Mouse (Mus musculus) embryonic facial prominence, embryonic 12.5 days (tissue): ENCODE measurements around the gene Rrp1. TPM values are rescaled to one million over a fixed set of nuclear protein-coding genes. Genes with fewer than 3 reads are reported as not detected.
A peak's percentile ranks its signal among the peaks of the same experiment; 100 is the strongest.

ENCODE experiments used
- ATAC-seq: fragments of 200-750 bp; cut with Nextera tagmentation; 2 replicates; pipeline ENCODE4 v1.8.0; 2017; ENCODE audit not compliant: insufficient number of reproducible peaks, insufficient read depth, low FRiP score, low TSS enrichment
- H3K27ac ChIP-seq: fragments of 300-500 bp; sonication (generic); 2 replicates; pipeline ENCODE4 v1.5.1; 2016; ENCODE audit warnings: mild to moderate bottlenecking
- H3K27me3 ChIP-seq: fragments of 300-500 bp; sonication (generic); 2 replicates; pipeline ENCODE4 v1.6.1; 2016; ENCODE audit warnings: mild to moderate bottlenecking, moderate library complexity
- H3K36me3 ChIP-seq: fragments of 300-500 bp; sonication (generic); 2 replicates; pipeline ENCODE4 v1.6.1; 2016; ENCODE audit warnings: mild to moderate bottlenecking
- H3K4me1 ChIP-seq: fragments of 300-500 bp; sonication (generic); 2 replicates; pipeline ENCODE4 v1.6.1; 2016
- H3K4me2 ChIP-seq: fragments of 300-500 bp; sonication (generic); replicated peaks from 2 replicates; pipeline ENCODE4 v1.6.1; 2016; ENCODE audit warnings: mild to moderate bottlenecking, moderate library complexity
- H3K4me3 ChIP-seq: fragments of 300-500 bp; sonication (generic); 2 replicates; pipeline ENCODE4 v1.5.1; 2016; ENCODE audit warnings: mild to moderate bottlenecking
- H3K9ac ChIP-seq: fragments of 300-500 bp; sonication (generic); 2 replicates; pipeline ENCODE4 v1.6.1; 2016; ENCODE audit warnings: mild to moderate bottlenecking, moderate library complexity
- H3K9me3 ChIP-seq: fragments of 300-500 bp; sonication (generic); 2 replicates; pipeline ENCODE4 v1.6.1; 2016; ENCODE audit warnings: mild to moderate bottlenecking, moderate library complexity
- WGBS: fragments of 180-500 bp; shearing (Covaris S2); methylation state at CpG from one replicate; pipeline ENCODE4 v1.1.7; 2016; 5-methylcytosine and 5-hydroxymethylcytosine counted together
- microRNA-seq: library from miRNA; unstranded; fragments of <30 nt; microRNA quantifications from one replicate; pipeline ENCODE4, GENCODE M21; 2017
- polyA plus RNA-seq: library from polyadenylated mRNA; unstranded; fragments of >200 nt; fragmentation: Nextera tagmentation; extraction: Ambion mirVana; gene quantifications from 2 replicates; pipeline ENCODE4 v1.2.1, GENCODE M21; 2016

Rrp1 gene
- polyA plus RNA-seq, 1 experiment from 2014 or later: 323 TPM

- Histone ChIP-seq H3K27ac (no peak overlapping the region), H3K27me3 (no peaks in the 10 kb centered on the region), H3K4me3 (no peak overlapping the region), H3K36me3 (no peaks in the 10 kb centered on the region), H3K4me2 (no peak overlapping the region), H3K9me3 (no peaks in the 10 kb centered on the region), H3K4me1 (peaks cover 21% of the 10 kb centered on the region), H3K9ac (no peak overlapping the region)
- WGBS: 47% methylated on average over 4 of the region's 4 CpGs
- no peak for ATAC-seq
Observed at GRCm38 (mm10) chr10:78353196-78353595, 59.6 kb downstream of the Rrp1 start.

- WGBS: 13% methylated on average over 8 of the region's 8 CpGs
- no peak overlapping the region for H3K27ac ChIP-seq
- H3K4me3 ChIP-seq: peak overlapping the region; percentile 93
- no peaks in the 10 kb centered on the region for H3K27me3 ChIP-seq
- 0 out of 2 replicates have a peak, but pooled peaks have one; percentile 18 for ATAC-seq
- H3K9me3 ChIP-seq: no peaks in the 10 kb centered on the region
- H3K36me3 ChIP-seq: no peaks in the 10 kb centered on the region
- peaks cover 21% of the 10 kb centered on the region for H3K4me1 ChIP-seq
- H3K4me2 ChIP-seq: peak overlapping the region; percentile 82
- peak overlapping the region; percentile 96 for H3K9ac ChIP-seq
Observed at GRCm38 (mm10) chr10:78352666-78353030, 60.2 kb downstream of the Rrp1 start.

GRCm38 (mm10) chr10:78351887-78352665, 60.8 kb downstream of the Rrp1 start, which contains the start of gene Agpat3:
Gene Agpat3 (minus strand): TSS chr10:78352489.
- Histone ChIP-seq H3K9ac (peak within 1 kb of the TSS; percentile 96), H3K9me3 (no peaks in the 10 kb centered on the region), H3K27ac (0 out of 2 replicates have a peak within 1 kb of the TSS, but pooled peaks have one; percentile 57), H3K27me3 (no peaks in the 10 kb centered on the region), H3K4me2 (peak within 1 kb of the TSS; percentile 82), H3K4me3 (peak within 1 kb of the TSS; percentile 93), H3K4me1 (peaks cover 21% of the 10 kb centered on the region), H3K36me3 (no peaks in the 10 kb centered on the region)
- whole genome bisulfite sequencing: under 1% methylated on average over 59 of the region's 113 CpGs
- ATAC-seq: peak; percentile 66

- Histone ChIP-seq H3K4me2 (peak overlapping the region; percentile 82), H3K27me3 (no peaks in the 10 kb centered on the region), H3K27ac (no peak overlapping the region), H3K4me1 (peaks cover 21% of the 10 kb centered on the region), H3K36me3 (no peaks in the 10 kb centered on the region), H3K4me3 (peak overlapping the region; percentile 93), H3K9ac (peak overlapping the region; percentile 96), H3K9me3 (no peaks in the 10 kb centered on the region)
- 2% methylated on average over 13 of the region's 13 CpGs for whole genome bisulfite sequencing
- ATAC-seq: no peak
Observed at GRCm38 (mm10) chr10:78351564-78351886, 61.3 kb downstream of the Rrp1 start.

- Histone ChIP-seq H3K9me3 (no peaks in the 10 kb centered on the region), H3K4me3 (peak overlapping the region; percentile 93), H3K4me1 (peaks cover 15% of the 10 kb centered on the region), H3K9ac (peak overlapping the region; percentile 96; the same call in 1 of the 2 replicates), H3K36me3 (no peaks in the 10 kb centered on the region), H3K4me2 (peak overlapping the region; percentile 82), H3K27ac (no peak overlapping the region), H3K27me3 (no peaks in the 10 kb centered on the region)
- 36% methylated on average over 6 of the region's 6 CpGs for WGBS
- no peak for ATAC-seq
Observed at GRCm38 (mm10) chr10:78350796-78351556, 61.9 kb downstream of the Rrp1 start.

Small RNA genes within 50 kb of the gene (microRNA-seq; reads per million reads assigned to microRNA genes)
- not detected for gene Mir6410
- gene Mir6907: 1.8 reads per million, percentile 3 among the genes with 10 or more reads in this experiment
- gene Mir6908: 0.54 reads per million

Other genes with a start within 250 kb of the Rrp1 start
- 30.3 and 32.8 TPM in 2 replicates for gene D10Jhu81e, start 243.3 kb downstream of the Rrp1 start, polyA plus RNA-seq
- gene Pwp2, start 227.9 kb downstream of the Rrp1 start, polyA plus RNA-seq: 24.2 and 27.0 TPM in 2 replicates
- gene Trappc10, start 168.4 kb downstream of the Rrp1 start, polyA plus RNA-seq: 17.4 and 18.6 TPM in 2 replicates
- 54.1 and 56.4 TPM in 2 replicates for gene Agpat3, start 60.6 kb downstream of the Rrp1 start, polyA plus RNA-seq
- gene Cstb, start 12.6 kb upstream of the Rrp1 start, polyA plus RNA-seq: 185 and 189 TPM in 2 replicates
- gene Pdxk, start 51.9 kb upstream of the Rrp1 start, polyA plus RNA-seq: 12.1 and 13.3 TPM in 2 replicates
- not detected in 2 replicates for gene Olfr1358, start 104.4 kb upstream of the Rrp1 start, polyA plus RNA-seq
- gene Ilvbl, start 161.3 kb upstream of the Rrp1 start, polyA plus RNA-seq: 52.7 and 54.2 TPM in 2 replicates
- gene Syde1, start 178.9 kb upstream of the Rrp1 start, polyA plus RNA-seq: 17.7 and 19.2 TPM in 2 replicates
- not detected in 2 replicates for gene Olfr1357, start 205.0 kb upstream of the Rrp1 start, polyA plus RNA-seq